Comparison of ENCODE assay signal across 27 mouse cellular contexts in genomic region chr6:34463582-34463981, GRCm38 (mm10). TPM values are rescaled to one million over a fixed set of nuclear protein-coding genes. Genes with fewer than 3 reads are reported as not detected.
DNase-seq lines count a peak whose midpoint lies in the region; ATAC-seq and TF ChIP-seq lines count a peak whose summit lies in the region.
"Had no signal": no experiment of that assay in that cellular context is flagged by ENCODE, and none has a peak within 500 bp of the region (broad histone marks: within the 10 kb centered on the region; RNA-seq: fewer than 3 reads in every experiment).

No protein-coding gene starts in this region.

- dilution Hi-C loops in CH12.LX (cut with MboI; ENCODE audit: extremely low pct_ligation_motif_present, extremely low pct_unique_long_range_greater_than_20kb, low sequenced_read_pairs): no loop called here

- peak overlapping the region; percentile 44 for H3K4me2 ChIP-seq in CH12.LX (ENCODE audit: insufficient read depth, low read depth, poor library complexity, severe bottlenecking)
- H3K4me2 ChIP-seq in midbrain, postnatal 0 days (ENCODE audit: low read depth, low read length, poor library complexity, severe bottlenecking): no peak overlapping the region
- H3K4me2 ChIP-seq: embryonic facial prominence, embryonic 12.5 days; forebrain, embryonic 12.5 days had no signal

- no peaks in the 10 kb centered on the region for H3K79me2 ChIP-seq in CH12.LX (replicated peaks; ENCODE audit: control insufficient read depth, extremely low read depth, insufficient read depth, poor library complexity, severe bottlenecking)
- no peaks in the 10 kb centered on the region for H3K79me2 ChIP-seq in heart, adult 2 months (replicated peaks; ENCODE audit: control insufficient read depth, insufficient read depth, low read length)

- no peak overlapping the region for H3K4me3 ChIP-seq in CH12.LX (replicated peaks in 1 of 3; ENCODE audit: low read depth in 2 of 3, low read length in 2 of 3, poor library complexity in 1 of 3)
- no peak overlapping the region for H3K4me3 ChIP-seq in embryonic fibroblast, embryonic 13.5 days (ENCODE audit: insufficient read depth, low read length)
- H3K4me3 ChIP-seq in heart, adult 2 months: no peak overlapping the region
- H3K4me3 ChIP-seq in midbrain, postnatal 0 days (ENCODE audit: low read depth, low read length): no peak overlapping the region
- H3K4me3 ChIP-seq: embryonic facial prominence, embryonic 10.5 days; embryonic facial prominence, embryonic 12.5 days; erythroblast, embryonic 14.5 days; forebrain, embryonic 10.5 days; forebrain, embryonic 12.5 days had no signal

- no peak for ATAC-seq in midbrain, postnatal 0 days (ENCODE audit: low FRiP score)
- ATAC-seq: activated CD4-positive, CD25-positive, alpha-beta regulatory T cell, adult 4 months; CD4-positive, CD25-positive, alpha-beta regulatory T cell, adult 4 months; forebrain, embryonic 14.5 days; forebrain, embryonic 16.5 days; Patski had no signal

- H3K4me1 ChIP-seq in CH12.LX (ENCODE audit: control insufficient read depth in 1 of 2, insufficient read depth in 2 of 2): peaks cover 5 to 6% of the 10 kb centered on the region in 2 experiments
- H3K4me1 ChIP-seq in embryonic fibroblast, embryonic 13.5 days (ENCODE audit: control insufficient read depth, insufficient read depth, low read length): no peaks in the 10 kb centered on the region; the same call in 1 of the 2 replicates
- no peaks in the 10 kb centered on the region for H3K4me1 ChIP-seq in heart, adult 2 months (ENCODE audit: control insufficient read depth, insufficient read depth, low read length)
- H3K4me1 ChIP-seq in midbrain, postnatal 0 days (ENCODE audit: insufficient read depth, low read length): no peaks in the 10 kb centered on the region
- H3K4me1 ChIP-seq: embryonic facial prominence, embryonic 10.5 days; forebrain, embryonic 10.5 days; forebrain, embryonic 12.5 days had no signal

- in situ Hi-C loops in CH12.LX (cut with MboI; ENCODE audit: low pct_ligation_motif_present, low pct_unique_long_range_greater_than_20kb, low sequenced_read_pairs): loop anchor here (5.0 kb wide), 1 partner anchor 171 kb away; no protein-coding TSS in a partner anchor

- no peak for TF ChIP-seq POLR2A in CH12.LX (IDR thresholded peaks at IDR 0.05; ENCODE audit: low read depth, low read length)
- TF ChIP-seq POLR2A in embryonic fibroblast, embryonic 13.5 days (IDR thresholded peaks at IDR 0.05; ENCODE audit: low read depth, low read length): no peak
- no peak for TF ChIP-seq POLR2A in heart, adult 2 months (IDR thresholded peaks at IDR 0.05; ENCODE audit: insufficient read depth, low read depth, low read length)

- no peaks in the 10 kb centered on the region for H3K27me3 ChIP-seq in CH12.LX (replicated peaks)
- no peaks in the 10 kb centered on the region for H3K27me3 ChIP-seq in heart, adult 2 months (ENCODE audit: control insufficient read depth, insufficient read depth, low read length)
- H3K27me3 ChIP-seq in midbrain, postnatal 0 days (ENCODE audit: insufficient read depth, low read length): no peaks in the 10 kb centered on the region
- H3K27me3 ChIP-seq: embryonic facial prominence, embryonic 12.5 days; forebrain, embryonic 12.5 days had no signal

- no peaks in the 10 kb centered on the region for H3K9me3 ChIP-seq in CH12.LX (replicated peaks; ENCODE audit: low read length)
- no peaks in the 10 kb centered on the region for H3K9me3 ChIP-seq in midbrain, postnatal 0 days (ENCODE audit: low read length)
- H3K9me3 ChIP-seq: embryonic facial prominence, embryonic 10.5 days; embryonic facial prominence, embryonic 12.5 days; forebrain, embryonic 10.5 days; forebrain, embryonic 12.5 days had no signal

- intact Hi-C loops in heart, adult 2 months (cut with DNase I): no loop called here

- no peak for TF ChIP-seq RAD21 in CH12.LX (IDR thresholded peaks at IDR 0.05; ENCODE audit: low read depth, low read length)

- no peak overlapping the region for H3K27ac ChIP-seq in CH12.LX (ENCODE audit: insufficient read depth, low read depth)
- H3K27ac ChIP-seq in embryonic fibroblast, embryonic 13.5 days (ENCODE audit: insufficient read depth, low read length): peak overlapping the region; percentile 21
- no peak overlapping the region for H3K27ac ChIP-seq in heart, adult 2 months
- H3K27ac ChIP-seq in midbrain, postnatal 0 days (ENCODE audit: low read depth, low read length): no peak overlapping the region
- H3K27ac ChIP-seq: embryonic facial prominence, embryonic 10.5 days; embryonic facial prominence, embryonic 12.5 days; forebrain, embryonic 10.5 days; forebrain, embryonic 12.5 days had no signal

- no peaks in the 10 kb centered on the region for H3K36me3 ChIP-seq in CH12.LX (replicated peaks in 1 of 2; ENCODE audit: control insufficient read depth in 1 of 2, insufficient read depth in 1 of 2, low read length in 1 of 2)
- H3K36me3 ChIP-seq in heart, adult 2 months (ENCODE audit: control insufficient read depth, insufficient read depth, low read length): no peaks in the 10 kb centered on the region
- no peaks in the 10 kb centered on the region for H3K36me3 ChIP-seq in midbrain, postnatal 0 days (ENCODE audit: insufficient read depth, low read length)
- H3K36me3 ChIP-seq: embryonic facial prominence, embryonic 10.5 days; embryonic facial prominence, embryonic 12.5 days; forebrain, embryonic 10.5 days; forebrain, embryonic 12.5 days had no signal

- no peak for TF ChIP-seq CTCF in CH12.LX (conservative IDR thresholded peaks at IDR 0.05 in 1 of 2, IDR thresholded peaks at IDR 0.05 in 1 of 2; ENCODE audit: low read depth in 2 of 2, low read length in 2 of 2)
- TF ChIP-seq CTCF in embryonic fibroblast, embryonic 13.5 days (IDR thresholded peaks at IDR 0.05; ENCODE audit: borderline replicate concordance, insufficient read depth, low read length): no peak
- TF ChIP-seq CTCF in heart, adult 2 months (IDR thresholded peaks at IDR 0.05): no peak
- TF ChIP-seq CTCF in midbrain, postnatal 0 days (IDR thresholded peaks at IDR 0.05): no peak

- 86% methylated on average over 4 of the region's 4 CpGs for WGBS in heart, adult 2 months
- 97% methylated on average over 4 of the region's 4 CpGs for WGBS in midbrain, postnatal 0 days

- no peak for TF ChIP-seq EP300 in CH12.LX (IDR thresholded peaks at IDR 0.05; ENCODE audit: low read length)
- no peak for TF ChIP-seq EP300 in heart, adult 2 months (IDR thresholded peaks at IDR 0.05; ENCODE audit: insufficient read depth, low read depth, low read length)

- peak; percentile 70 for DNase-seq in 3T3-L1 (ENCODE audit: low read depth, low spot score)
- no peak for DNase-seq in CH12.LX (ENCODE audit: extremely low read depth)
- DNase-seq in heart, adult 2 months: no peak
- no peak for DNase-seq in kidney, postnatal 14 days
- DNase-seq in midbrain, postnatal 0 days (ENCODE audit: low spot score): no peak
- DNase-seq: adrenal gland, adult 8-10 months; adrenal gland, postnatal 14 days; adrenal gland, postnatal 36 days; cerebellum, adult 11-12 months; cerebellum, adult 2 months; cerebellum, adult 9-10 months; cerebellum, postnatal 10 days; cerebellum, postnatal 25 days had no signal

- no peak overlapping the region for H3K9ac ChIP-seq in CH12.LX (ENCODE audit: insufficient read depth, low read depth)
- H3K9ac ChIP-seq in heart, adult 2 months (ENCODE audit: low read depth, low read length): no peak overlapping the region
- no peak overlapping the region for H3K9ac ChIP-seq in midbrain, postnatal 0 days (replicated peaks; ENCODE audit: low read length, poor library complexity, severe bottlenecking)
- H3K9ac ChIP-seq: embryonic facial prominence, embryonic 12.5 days; forebrain, embryonic 12.5 days had no signal

TF ChIP-seq in CH12.LX, 34 proteins besides CTCF, POLR2A, EP300 and RAD21:
- TF ChIP-seq CHD1 (IDR thresholded peaks at IDR 0.05; ENCODE audit: low read depth, low read length): no peak

RNA-seq across cellular contexts. Expression of gene Bpgm, which starts 12.4 kb away (rescaled TPM):
- 12.7 and 15.8 TPM in 2 replicates for total RNA-seq in CH12.LX (2012; rRNA removed)
- total RNA-seq in CH12.LX (2014; rRNA removed): 10.9 and 12.4 TPM in 2 replicates
- polyA plus RNA-seq in CH12.LX (2012; ENCODE audit: insufficient read length, low read depth): 10.8 and 11.6 TPM in 2 replicates
- polyA plus RNA-seq in embryonic fibroblast, embryonic 13.5 days (2011; ENCODE audit: insufficient read length, low read depth, missing spikeins): 36.7 and 40.9 TPM in 2 replicates
- total RNA-seq in heart, adult 2 months (2021): 100 to 1,000 TPM in 1 of 2 experiments, 10 to 100 TPM in 1; 38.6 to 148 TPM
- polyA plus RNA-seq in heart, adult 2 months (2012; rRNA removed): 19.9 and 72.4 TPM in 2 replicates
- 42.9 and 51.4 TPM in 2 replicates for total RNA-seq in midbrain, postnatal 0 days (2014; rRNA removed)
- 80.6 and 86.0 TPM in 2 replicates for polyA plus RNA-seq in midbrain, postnatal 0 days (2015; fragmentation: Nextera tagmentation; extraction: Ambion mirVana)

RNA-seq across cellular contexts. Expression of gene Akr1b7, which starts 51.4 kb away (rescaled TPM):
- total RNA-seq in CH12.LX (2012; rRNA removed) (0.08 TPM in 2 replicates), CH12.LX (2014; rRNA removed) (not detected in 2 replicates)
- not detected in 2 replicates for polyA plus RNA-seq in CH12.LX (2012; ENCODE audit: insufficient read length, low read depth)
- polyA plus RNA-seq in embryonic fibroblast, embryonic 13.5 days (2011; ENCODE audit: insufficient read length, low read depth, missing spikeins): not detected in 2 replicates
- total RNA-seq in heart, adult 2 months (2021): not detected
- polyA plus RNA-seq in heart, adult 2 months (2012; rRNA removed): not detected in 2 replicates
- not detected in 2 replicates for total RNA-seq in midbrain, postnatal 0 days (2014; rRNA removed)
- 0.20 TPM in 1 of 2 replicates, not detected in the other for polyA plus RNA-seq in midbrain, postnatal 0 days (2015; fragmentation: Nextera tagmentation; extraction: Ambion mirVana)
- total RNA-seq: ES-E14, MEL had no signal
- polyA plus RNA-seq: activated CD4-positive, CD25-positive, alpha-beta regulatory T cell, adult 4 months; embryonic facial prominence, embryonic 10.5 days; embryonic facial prominence, embryonic 12.5 days; embryonic facial prominence, embryonic 14.5 days; erythroblast, embryonic 14.5 days; forebrain, embryonic 12.5 days; forebrain, embryonic 14.5 days; forebrain, embryonic 16.5 days had no signal
